Mouse (Mus musculus): ENCODE data around the gene Mitf. TPM values are rescaled to one million over a fixed set of nuclear protein-coding genes. Genes with fewer than 3 reads are reported as not detected.

The Mitf gene
- polyA plus RNA-seq, 1 experiment from 2014 or later, result 3.1 TPM

DNA sequence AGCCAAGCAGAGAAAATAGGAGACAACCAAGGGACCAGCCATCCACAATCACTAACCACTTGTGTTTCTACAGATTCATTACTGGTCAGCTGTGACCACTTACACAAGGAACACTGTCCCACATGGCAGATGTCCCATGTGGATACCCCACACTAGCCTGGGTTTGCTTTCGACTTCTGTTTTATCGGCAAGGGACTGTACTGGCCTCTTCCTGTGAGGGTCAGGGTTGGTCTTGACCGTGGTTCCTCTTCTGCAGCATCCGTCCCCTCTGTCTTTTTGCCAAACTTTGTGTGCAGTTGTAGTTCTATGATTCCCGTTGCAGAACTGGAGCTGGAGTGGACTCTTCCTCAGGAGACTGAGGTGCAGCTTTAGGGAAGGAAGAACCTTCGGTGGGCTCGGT lies 59.7 kb downstream of the Mitf start:
- 92% methylated on average over 7 of the region's 7 CpGs for WGBS
- Histone ChIP-seq H3K4me3 (replicated peaks; ENCODE audit: low read length) (no peak overlapping the region), H3K4me1 (replicated peaks; ENCODE audit: control insufficient read depth, insufficient read depth, low read length) (no peaks in the 10 kb centered on the region), H3K4me2 (replicated peaks) (no peak overlapping the region), H3K27ac (no peak overlapping the region), H3K9me3 (ENCODE audit: control insufficient read depth, low read length) (no peaks in the 10 kb centered on the region), H3K9ac (no peak overlapping the region), H3K27me3 (ENCODE audit: control insufficient read depth, insufficient read depth, low read length) (no peaks in the 10 kb centered on the region), H3K36me3 (replicated peaks; ENCODE audit: control insufficient read depth, insufficient read depth) (no peaks in the 10 kb centered on the region)
- DNase-seq (ENCODE audit: low spot score) (no peak), ATAC-seq (ENCODE audit: low FRiP score) (no peak)

DNA sequence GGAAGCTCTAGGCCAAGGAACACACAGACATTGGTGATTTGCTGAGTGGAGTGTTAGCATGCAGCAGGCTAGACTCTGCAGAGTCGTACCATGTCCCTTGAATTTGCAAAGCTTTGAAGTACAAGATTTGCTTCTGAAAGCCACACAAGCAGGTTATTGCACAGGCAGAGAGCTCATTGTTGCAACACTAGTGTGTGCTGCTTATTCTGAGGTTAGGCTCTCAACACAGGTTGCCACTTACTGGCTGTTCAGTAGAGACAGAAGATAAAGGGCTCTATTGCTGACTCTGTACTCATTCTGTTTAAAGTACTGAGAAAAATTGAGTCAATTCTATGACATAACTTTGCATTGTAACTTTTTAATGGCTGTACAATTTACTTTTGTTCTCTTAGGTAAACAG lies 61.2 kb downstream of the Mitf start:
- WGBS, result 82% methylated on average over 1 of the region's 1 CpGs
- H3K27ac ChIP-seq, result no peak overlapping the region
- no peaks in the 10 kb centered on the region for H3K36me3 ChIP-seq (replicated peaks; ENCODE audit: control insufficient read depth, insufficient read depth)
- no peaks in the 10 kb centered on the region for H3K4me1 ChIP-seq (replicated peaks; ENCODE audit: control insufficient read depth, insufficient read depth, low read length)
- no peak overlapping the region for H3K9ac ChIP-seq
- H3K9me3 ChIP-seq (ENCODE audit: control insufficient read depth, low read length), result no peaks in the 10 kb centered on the region
- no peak overlapping the region for H3K4me2 ChIP-seq (replicated peaks)
- ATAC-seq (ENCODE audit: low FRiP score) (no peak), DNase-seq (ENCODE audit: low spot score) (no peak)
- no peaks in the 10 kb centered on the region for H3K27me3 ChIP-seq (ENCODE audit: control insufficient read depth, insufficient read depth, low read length)
- H3K4me3 ChIP-seq (replicated peaks; ENCODE audit: low read length), result no peak overlapping the region

DNA sequence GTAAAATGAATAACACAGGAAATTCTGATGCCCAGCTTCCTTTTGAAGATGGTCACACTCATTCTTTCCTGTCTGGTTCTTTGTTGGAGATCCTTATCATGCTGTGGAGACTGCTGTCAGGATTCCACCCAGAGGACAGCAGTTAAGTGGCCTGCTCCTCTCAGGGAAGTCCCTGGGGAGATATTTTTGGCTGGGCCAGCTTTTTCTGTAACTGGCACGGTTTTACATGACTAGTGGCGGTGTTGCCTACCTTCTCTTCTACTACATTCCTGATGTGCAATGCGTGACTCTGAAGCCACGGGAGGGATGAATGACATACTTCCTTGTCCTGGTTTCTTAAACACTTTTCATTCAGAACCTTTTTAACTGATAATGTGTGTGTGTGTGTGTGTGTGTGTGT lies 63.1 kb downstream of the Mitf start:
- Histone ChIP-seq H3K9ac (no peak overlapping the region), H3K27me3 (ENCODE audit: control insufficient read depth, insufficient read depth, low read length) (no peaks in the 10 kb centered on the region), H3K4me2 (replicated peaks) (no peak overlapping the region), H3K4me3 (replicated peaks; ENCODE audit: low read length) (no peak overlapping the region), H3K27ac (no peak overlapping the region), H3K4me1 (replicated peaks; ENCODE audit: control insufficient read depth, insufficient read depth, low read length) (no peaks in the 10 kb centered on the region), H3K36me3 (replicated peaks; ENCODE audit: control insufficient read depth, insufficient read depth) (no peaks in the 10 kb centered on the region), H3K9me3 (ENCODE audit: control insufficient read depth, low read length) (no peaks in the 10 kb centered on the region)
- no peak for DNase-seq (ENCODE audit: low spot score)
- WGBS, result 79% methylated on average over 4 of the region's 4 CpGs
- ATAC-seq (ENCODE audit: low FRiP score), result no peak

DNA sequence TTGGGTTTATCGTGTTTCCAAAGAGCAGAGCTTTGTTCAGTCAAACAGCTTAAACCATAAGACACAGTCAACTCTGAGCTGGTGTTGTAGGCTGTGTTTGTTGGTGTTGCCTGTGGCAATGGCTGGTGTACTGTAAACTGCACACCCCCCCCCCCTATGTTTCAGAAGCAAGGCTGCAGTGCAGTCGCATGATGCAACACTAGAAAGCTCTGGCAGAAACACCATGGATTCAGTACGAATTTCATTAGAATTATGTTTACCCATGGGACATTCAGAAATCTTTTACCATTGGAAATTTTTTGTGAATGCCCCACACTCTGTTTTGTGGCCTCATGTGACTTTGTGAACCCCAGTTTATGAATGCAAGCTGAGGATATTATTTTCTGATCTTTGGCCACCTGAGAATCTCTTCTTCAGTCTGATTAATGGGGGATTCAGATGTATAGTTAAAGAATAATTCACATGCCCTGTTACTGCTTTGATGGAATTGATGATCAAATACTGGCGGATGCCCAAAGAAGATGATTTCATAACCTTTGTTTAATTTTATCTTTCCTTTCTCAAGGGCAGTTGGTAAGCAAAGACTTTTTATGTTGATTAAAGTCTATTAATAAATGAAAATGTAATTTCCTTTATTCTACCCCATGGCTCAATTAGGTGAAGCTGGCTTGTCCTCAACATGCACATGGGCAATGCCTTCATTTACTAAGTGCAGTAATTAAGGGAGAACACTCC lies 64.6 kb downstream of the Mitf start:
- H3K4me2 ChIP-seq (replicated peaks), result no peak overlapping the region
- no peaks in the 10 kb centered on the region for H3K9me3 ChIP-seq (ENCODE audit: control insufficient read depth, low read length)
- no peaks in the 10 kb centered on the region for H3K27me3 ChIP-seq (ENCODE audit: control insufficient read depth, insufficient read depth, low read length)
- no peak overlapping the region for H3K4me3 ChIP-seq (replicated peaks; ENCODE audit: low read length)
- 84% methylated on average over 4 of the region's 4 CpGs for WGBS
- ATAC-seq (ENCODE audit: low FRiP score), result no peak
- no peak overlapping the region for H3K9ac ChIP-seq
- H3K4me1 ChIP-seq (replicated peaks; ENCODE audit: control insufficient read depth, insufficient read depth, low read length), result no peaks in the 10 kb centered on the region
- no peak for DNase-seq (ENCODE audit: low spot score)
- no peaks in the 10 kb centered on the region for H3K36me3 ChIP-seq (replicated peaks; ENCODE audit: control insufficient read depth, insufficient read depth)
- no peak overlapping the region for H3K27ac ChIP-seq

DNA sequence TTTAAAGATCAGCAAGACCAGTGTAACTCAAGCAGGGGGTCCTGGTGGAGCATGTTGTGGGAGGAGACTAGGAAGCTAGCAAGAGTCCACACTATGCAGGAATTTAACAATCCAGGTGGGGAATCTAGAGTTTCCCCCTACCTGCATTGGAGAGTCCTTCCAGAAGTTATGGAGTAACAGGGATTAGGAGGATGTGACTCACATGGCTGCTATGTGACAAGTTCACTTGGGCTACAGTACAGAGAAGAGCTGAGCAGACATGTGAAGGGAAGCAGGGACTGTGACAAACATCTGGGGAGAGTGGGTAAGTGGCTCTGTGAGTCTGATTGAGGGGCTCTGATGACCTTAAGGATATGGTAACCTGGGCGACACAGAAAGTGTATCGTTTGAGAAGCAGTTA lies 66.2 kb downstream of the Mitf start:
- no peaks in the 10 kb centered on the region for H3K9me3 ChIP-seq (ENCODE audit: control insufficient read depth, low read length)
- DNase-seq (ENCODE audit: low spot score) (no peak), ATAC-seq (ENCODE audit: low FRiP score) (no peak)
- H3K4me1 ChIP-seq (replicated peaks; ENCODE audit: control insufficient read depth, insufficient read depth, low read length), result no peaks in the 10 kb centered on the region
- no peaks in the 10 kb centered on the region for H3K27me3 ChIP-seq (ENCODE audit: control insufficient read depth, insufficient read depth, low read length)
- H3K4me3 ChIP-seq (replicated peaks; ENCODE audit: low read length), result no peak overlapping the region
- no peaks in the 10 kb centered on the region for H3K36me3 ChIP-seq (replicated peaks; ENCODE audit: control insufficient read depth, insufficient read depth)
- no peak overlapping the region for H3K27ac ChIP-seq
- H3K4me2 ChIP-seq (replicated peaks), result no peak overlapping the region
- H3K9ac ChIP-seq, result no peak overlapping the region
- WGBS, result 93% methylated on average over 2 of the region's 2 CpGs

DNA sequence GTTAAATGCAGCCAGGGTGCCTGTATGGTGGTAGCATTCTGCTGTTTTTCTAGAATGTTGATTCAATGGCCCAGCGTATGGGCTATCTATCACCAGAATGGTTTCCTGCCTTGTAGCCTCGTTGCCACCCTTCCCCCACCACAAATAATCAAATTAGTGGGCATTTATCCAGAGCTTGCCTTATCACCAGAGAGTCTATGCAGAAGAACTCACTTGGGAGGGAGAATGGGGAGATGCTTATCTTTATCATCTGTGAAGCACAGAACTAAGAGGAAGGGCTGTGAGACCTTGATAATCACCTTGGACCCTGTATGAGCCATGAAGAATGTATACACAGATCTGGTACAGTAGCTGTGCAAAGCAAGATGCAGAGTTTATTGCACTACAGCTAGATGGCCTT lies 70.1 kb downstream of the Mitf start:
- no peak overlapping the region for H3K4me3 ChIP-seq (replicated peaks; ENCODE audit: low read length)
- ATAC-seq (ENCODE audit: low FRiP score), result no peak
- no peak for DNase-seq (ENCODE audit: low spot score)
- WGBS, result 65% methylated on average over 2 of the region's 2 CpGs
- H3K9ac ChIP-seq, result no peak overlapping the region
- no peaks in the 10 kb centered on the region for H3K27me3 ChIP-seq (ENCODE audit: control insufficient read depth, insufficient read depth, low read length)
- H3K9me3 ChIP-seq (ENCODE audit: control insufficient read depth, low read length), result no peaks in the 10 kb centered on the region
- H3K36me3 ChIP-seq (replicated peaks; ENCODE audit: control insufficient read depth, insufficient read depth), result no peaks in the 10 kb centered on the region
- H3K4me2 ChIP-seq (replicated peaks), result no peak overlapping the region
- H3K4me1 ChIP-seq (replicated peaks; ENCODE audit: control insufficient read depth, insufficient read depth, low read length), result no peaks in the 10 kb centered on the region
- H3K27ac ChIP-seq, result no peak overlapping the region

DNA sequence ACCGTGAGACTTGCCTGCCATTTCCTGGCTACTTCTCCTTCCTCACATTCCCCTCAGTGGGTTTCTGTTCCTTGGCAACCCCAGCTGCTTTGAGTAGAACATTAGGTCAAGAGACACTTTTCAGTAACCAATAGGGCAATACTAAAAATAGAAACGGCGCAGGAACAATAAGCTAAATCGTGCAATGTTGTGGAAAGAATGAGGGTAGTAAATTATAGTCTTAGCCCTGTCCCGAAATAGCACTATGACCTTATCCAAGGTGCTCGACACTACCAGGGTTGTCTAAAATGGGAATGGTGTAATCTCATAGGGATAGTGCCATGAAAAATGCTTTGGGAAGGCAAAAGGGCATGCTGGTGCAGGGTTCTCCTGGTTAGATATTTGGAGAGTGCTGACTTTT lies 70.6 kb downstream of the Mitf start:
- Histone ChIP-seq H3K36me3 (replicated peaks; ENCODE audit: control insufficient read depth, insufficient read depth) (no peaks in the 10 kb centered on the region), H3K9ac (no peak overlapping the region), H3K4me2 (replicated peaks) (no peak overlapping the region), H3K4me3 (replicated peaks; ENCODE audit: low read length) (no peak overlapping the region), H3K9me3 (ENCODE audit: control insufficient read depth, low read length) (no peaks in the 10 kb centered on the region), H3K4me1 (replicated peaks; ENCODE audit: control insufficient read depth, insufficient read depth, low read length) (no peaks in the 10 kb centered on the region), H3K27ac (no peak overlapping the region), H3K27me3 (ENCODE audit: control insufficient read depth, insufficient read depth, low read length) (no peaks in the 10 kb centered on the region)
- ATAC-seq (ENCODE audit: low FRiP score) (no peak), DNase-seq (ENCODE audit: low spot score) (no peak)
- WGBS, result 50% methylated on average over 6 of the region's 6 CpGs

DNA sequence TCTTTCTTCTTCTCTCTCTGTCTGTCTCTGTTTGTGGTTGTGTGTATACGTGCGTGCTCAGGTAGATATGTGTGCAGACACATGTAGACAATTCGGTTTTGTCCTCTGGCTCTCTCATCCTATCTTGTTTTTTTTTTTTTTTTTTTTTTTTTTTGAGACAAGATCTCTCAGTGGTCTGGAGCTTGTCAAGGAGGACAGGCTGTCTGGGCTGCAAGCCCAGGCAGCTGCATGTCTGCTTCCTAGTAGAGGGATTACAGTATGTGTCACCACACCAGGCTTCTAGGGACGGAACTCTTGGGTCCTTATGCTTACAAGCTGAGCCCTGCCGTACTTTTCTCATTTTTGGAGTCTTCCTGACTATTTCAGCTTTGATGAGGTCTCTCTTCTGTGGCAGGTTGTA lies 73.5 kb downstream of the Mitf start:
- H3K27me3 ChIP-seq (ENCODE audit: control insufficient read depth, insufficient read depth, low read length), result no peaks in the 10 kb centered on the region
- DNase-seq (ENCODE audit: low spot score) (no peak), ATAC-seq (ENCODE audit: low FRiP score) (no peak)
- no peak overlapping the region for H3K4me2 ChIP-seq (replicated peaks)
- WGBS, result 89% methylated on average over 5 of the region's 5 CpGs
- H3K36me3 ChIP-seq (replicated peaks; ENCODE audit: control insufficient read depth, insufficient read depth), result no peaks in the 10 kb centered on the region
- H3K4me1 ChIP-seq (replicated peaks; ENCODE audit: control insufficient read depth, insufficient read depth, low read length), result no peaks in the 10 kb centered on the region
- H3K9me3 ChIP-seq (ENCODE audit: control insufficient read depth, low read length), result no peaks in the 10 kb centered on the region
- no peak overlapping the region for H3K27ac ChIP-seq
- H3K9ac ChIP-seq, result no peak overlapping the region
- H3K4me3 ChIP-seq (replicated peaks; ENCODE audit: low read length), result no peak overlapping the region

DNA sequence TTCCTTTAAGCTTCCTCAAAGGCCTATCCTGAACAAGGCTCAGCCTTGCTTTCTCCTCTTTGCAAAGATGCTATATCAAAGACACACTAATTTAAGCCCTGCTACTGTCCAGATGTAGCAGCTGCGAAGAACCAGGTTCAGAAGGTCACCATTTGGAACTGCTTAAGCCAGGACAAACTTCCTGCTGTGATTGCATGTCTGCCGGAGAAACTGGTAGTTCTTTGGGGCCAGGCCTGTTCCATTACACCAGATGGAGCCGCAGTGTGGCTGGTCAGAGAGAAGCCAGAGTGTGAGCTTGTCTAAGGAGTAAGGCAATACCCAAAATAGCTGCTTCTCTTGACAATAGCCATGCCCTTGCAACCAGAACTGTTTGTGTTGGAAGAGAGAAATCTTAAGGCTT lies 75.1 kb downstream of the Mitf start:
- DNase-seq (ENCODE audit: low spot score) (no peak), ATAC-seq (ENCODE audit: low FRiP score) (no peak)
- H3K36me3 ChIP-seq (replicated peaks; ENCODE audit: control insufficient read depth, insufficient read depth), result no peaks in the 10 kb centered on the region
- no peaks in the 10 kb centered on the region for H3K4me1 ChIP-seq (replicated peaks; ENCODE audit: control insufficient read depth, insufficient read depth, low read length)
- H3K27me3 ChIP-seq (ENCODE audit: control insufficient read depth, insufficient read depth, low read length), result no peaks in the 10 kb centered on the region
- H3K9me3 ChIP-seq (ENCODE audit: control insufficient read depth, low read length), result no peaks in the 10 kb centered on the region
- no peak overlapping the region for H3K4me2 ChIP-seq (replicated peaks)
- H3K4me3 ChIP-seq (replicated peaks; ENCODE audit: low read length), result no peak overlapping the region
- no peak overlapping the region for H3K9ac ChIP-seq
- H3K27ac ChIP-seq, result no peak overlapping the region
- WGBS, result 47% methylated on average over 3 of the region's 3 CpGs

DNA sequence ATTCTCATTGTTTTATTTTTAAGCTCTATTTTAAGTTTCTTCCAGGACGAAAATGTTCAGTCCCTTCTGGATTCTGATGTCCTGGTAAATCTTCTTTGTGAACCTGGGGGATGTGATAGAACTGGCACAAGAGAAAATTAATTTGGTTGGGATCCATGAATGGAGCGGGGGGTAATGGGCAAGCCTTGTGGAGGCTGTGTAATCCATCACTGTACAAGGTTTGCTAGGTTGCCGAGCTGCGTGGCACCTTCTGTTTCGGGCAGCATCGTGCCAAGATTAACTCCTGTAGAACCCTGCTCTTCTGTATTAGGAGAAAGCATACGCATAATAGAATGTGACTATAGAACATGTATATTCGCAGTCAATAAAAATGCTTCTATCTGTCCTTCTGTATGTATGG lies 76.1 kb downstream of the Mitf start:
- DNase-seq (ENCODE audit: low spot score) (peak; percentile 29), ATAC-seq (ENCODE audit: low FRiP score) (no peak)
- 63% methylated on average over 8 of the region's 8 CpGs for WGBS
- Histone ChIP-seq H3K4me2 (replicated peaks) (no peak overlapping the region), H3K9me3 (ENCODE audit: control insufficient read depth, low read length) (no peaks in the 10 kb centered on the region), H3K36me3 (replicated peaks; ENCODE audit: control insufficient read depth, insufficient read depth) (no peaks in the 10 kb centered on the region), H3K9ac (no peak overlapping the region), H3K27me3 (ENCODE audit: control insufficient read depth, insufficient read depth, low read length) (no peaks in the 10 kb centered on the region), H3K27ac (no peak overlapping the region), H3K4me1 (replicated peaks; ENCODE audit: control insufficient read depth, insufficient read depth, low read length) (no peaks in the 10 kb centered on the region), H3K4me3 (replicated peaks; ENCODE audit: low read length) (no peak overlapping the region)
